Mouse (Mus musculus) bone marrow macrophage, adult 2 months (primary cell): ENCODE measurements around the gene Rhebl1. TPM values are rescaled to one million over a fixed set of nuclear protein-coding genes. Genes with fewer than 3 reads are reported as not detected.

Experiments used
- H3K27ac ChIP-seq: 2 replicates; pipeline ENCODE4 v1.5.1; 2012; ENCODE audit warnings: low read depth, low read length; ENCODE audit not compliant: insufficient read depth
- H3K4me1 ChIP-seq: 2 replicates; pipeline ENCODE4 v1.6.1; 2012; ENCODE audit warnings: low read length; ENCODE audit not compliant: control insufficient read depth, insufficient read depth
- H3K4me3 ChIP-seq: 2 replicates; pipeline ENCODE4 v1.5.1; 2012; ENCODE audit warnings: mild to moderate bottlenecking, low read length, moderate library complexity; ENCODE audit not compliant: insufficient read depth
- CTCF ChIP-seq: IDR thresholded peaks from 2 replicates; pipeline ENCODE4 v1.5.1; 2012; ENCODE audit warnings: low read depth, mild to moderate bottlenecking, low read length, moderate library complexity
- POLR2A ChIP-seq: IDR thresholded peaks from 2 replicates; pipeline ENCODE4 v1.6.1; 2012; ENCODE audit warnings: mild to moderate bottlenecking, low read depth, low read length, borderline replicate concordance
- polyA plus RNA-seq: library from polyadenylated mRNA; stranded (reverse); fragments of >200 nt; gene quantifications from 2 replicates; pipeline ENCODE4 v1.2.4, GENCODE M21; 2012; ENCODE audit not compliant: missing spikeins, insufficient read depth, insufficient read length

Rhebl1 gene
- polyA plus RNA-seq, 1 experiment: 11.8 TPM

DNA sequence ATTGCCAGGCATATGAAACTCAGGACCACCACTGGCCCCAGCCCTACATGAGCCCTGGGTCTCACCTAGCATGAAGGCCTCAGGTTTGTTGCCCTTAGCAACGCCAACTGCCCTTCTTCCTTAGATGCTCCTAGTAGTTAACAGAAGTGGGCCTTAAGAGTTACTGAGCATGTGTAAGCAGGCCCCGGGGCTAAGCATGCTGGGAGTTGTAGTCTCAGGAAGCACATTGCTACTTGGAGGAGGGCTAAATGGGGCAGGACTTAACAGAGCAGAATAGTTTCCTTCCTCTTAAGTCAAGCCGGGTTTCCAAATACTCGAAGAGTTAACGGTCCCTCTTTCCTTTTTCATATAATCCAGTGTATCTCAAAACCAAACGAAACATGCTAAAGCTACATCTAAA is 27.0 kb downstream of the Rhebl1 start:
- TF ChIP-seq POLR2A: no peak
- TF ChIP-seq CTCF: no peak
- Histone ChIP-seq H3K4me1 (peaks cover 10% of the 10 kb centered on the region), H3K27ac (peak overlapping the region; percentile 30), H3K4me3 (peak overlapping the region; percentile 91)

DNA sequence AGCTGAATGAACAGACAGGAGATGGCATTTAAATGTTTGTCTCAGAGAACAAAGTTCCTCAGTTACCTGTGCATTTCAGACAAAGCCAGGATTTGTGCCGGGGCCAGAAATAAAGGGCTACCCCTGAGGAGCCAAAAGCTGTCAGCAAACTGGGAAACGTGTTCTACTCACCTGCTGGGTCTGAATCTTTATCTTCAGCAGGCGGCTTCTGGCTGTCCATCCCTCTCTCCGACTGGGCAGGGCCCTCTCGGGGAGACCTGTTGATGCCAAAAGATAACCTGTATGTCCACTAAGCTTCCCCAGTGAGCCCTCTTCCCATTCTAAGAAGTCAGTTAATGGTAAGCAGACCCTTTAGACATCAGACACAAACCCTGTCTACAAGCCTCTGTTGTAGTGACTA is 27.8 kb downstream of the Rhebl1 start:
- Histone ChIP-seq H3K4me3 (no peak overlapping the region), H3K27ac (no peak overlapping the region), H3K4me1 (peaks cover 10% of the 10 kb centered on the region)
- no peak for TF ChIP-seq POLR2A
- no peak for TF ChIP-seq CTCF

DNA sequence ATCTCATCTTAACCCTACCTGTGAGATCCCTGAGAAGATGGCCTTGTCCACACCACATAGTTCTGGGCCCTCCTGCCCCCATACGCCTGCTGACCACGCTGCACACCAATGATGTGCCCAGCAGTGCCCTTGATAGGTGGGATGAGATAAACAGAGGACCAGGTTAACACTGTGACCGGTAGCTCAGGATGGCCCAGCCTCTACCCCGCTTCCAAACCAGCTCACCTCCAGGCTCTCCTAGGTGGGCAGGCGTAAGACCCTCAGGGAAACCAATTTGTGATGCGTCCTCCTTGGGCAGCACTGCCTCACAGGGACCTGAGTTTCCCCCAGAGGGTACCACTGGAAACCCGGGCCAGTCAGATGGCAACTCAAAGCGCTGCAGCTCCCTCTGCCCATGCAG is 28.6 kb downstream of the Rhebl1 start:
- H3K4me1 ChIP-seq: peaks cover 10% of the 10 kb centered on the region
- no peak overlapping the region for H3K27ac ChIP-seq
- no peak for TF ChIP-seq POLR2A
- no peak for TF ChIP-seq CTCF
- no peak overlapping the region for H3K4me3 ChIP-seq

DNA sequence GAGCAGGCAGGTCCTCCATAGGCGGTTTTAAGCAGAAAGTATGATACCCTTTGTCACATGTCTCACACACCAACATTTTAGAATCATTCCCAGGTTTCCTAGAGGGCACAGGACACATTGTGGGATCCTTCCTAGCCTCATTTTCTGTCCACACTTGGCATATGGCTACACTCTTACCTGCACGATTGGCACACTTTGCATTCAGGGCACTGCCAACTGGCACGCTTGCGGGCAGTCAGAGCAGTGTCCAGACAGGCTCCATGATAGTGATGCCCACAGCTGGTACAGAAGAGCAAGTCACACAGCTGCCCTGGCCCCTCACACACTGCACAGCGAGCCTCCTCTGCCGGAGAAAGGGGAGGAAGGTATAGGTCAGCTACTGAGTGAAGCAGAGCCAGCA is 29.4 kb downstream of the Rhebl1 start:
- Histone ChIP-seq H3K4me3 (no peak overlapping the region), H3K4me1 (peaks cover 10% of the 10 kb centered on the region), H3K27ac (no peak overlapping the region)
- TF ChIP-seq CTCF: no peak
- TF ChIP-seq POLR2A: no peak

DNA sequence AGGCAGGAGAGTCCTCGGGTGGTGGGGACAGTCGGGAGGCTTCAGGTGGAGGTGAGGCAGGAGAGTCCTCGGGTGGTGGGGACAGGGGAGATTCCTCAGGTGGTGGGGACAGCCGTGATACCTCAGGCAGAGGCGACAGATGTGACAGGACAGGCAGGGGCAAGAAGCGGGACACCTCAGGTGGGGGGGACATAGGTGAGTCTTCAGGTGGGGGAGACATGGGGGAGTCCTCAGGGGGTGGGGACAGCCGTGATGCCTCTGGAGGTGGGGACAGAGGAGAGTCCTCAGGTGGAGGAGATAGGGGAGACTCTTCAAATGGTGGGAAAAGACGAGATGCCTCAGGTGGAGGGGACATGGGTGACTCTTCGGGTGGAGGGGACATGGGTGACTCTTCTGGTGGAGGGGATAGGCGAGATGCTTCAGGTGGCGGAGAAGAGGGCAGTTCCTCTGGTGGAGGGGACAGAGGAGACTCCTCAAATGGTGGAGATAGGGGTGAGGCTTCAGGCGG is 30.8 kb downstream of the Rhebl1 start:
- no peak for TF ChIP-seq POLR2A
- no peak for TF ChIP-seq CTCF
- Histone ChIP-seq H3K4me1 (peaks cover 6% of the 10 kb centered on the region), H3K27ac (no peak overlapping the region), H3K4me3 (no peak overlapping the region)

DNA sequence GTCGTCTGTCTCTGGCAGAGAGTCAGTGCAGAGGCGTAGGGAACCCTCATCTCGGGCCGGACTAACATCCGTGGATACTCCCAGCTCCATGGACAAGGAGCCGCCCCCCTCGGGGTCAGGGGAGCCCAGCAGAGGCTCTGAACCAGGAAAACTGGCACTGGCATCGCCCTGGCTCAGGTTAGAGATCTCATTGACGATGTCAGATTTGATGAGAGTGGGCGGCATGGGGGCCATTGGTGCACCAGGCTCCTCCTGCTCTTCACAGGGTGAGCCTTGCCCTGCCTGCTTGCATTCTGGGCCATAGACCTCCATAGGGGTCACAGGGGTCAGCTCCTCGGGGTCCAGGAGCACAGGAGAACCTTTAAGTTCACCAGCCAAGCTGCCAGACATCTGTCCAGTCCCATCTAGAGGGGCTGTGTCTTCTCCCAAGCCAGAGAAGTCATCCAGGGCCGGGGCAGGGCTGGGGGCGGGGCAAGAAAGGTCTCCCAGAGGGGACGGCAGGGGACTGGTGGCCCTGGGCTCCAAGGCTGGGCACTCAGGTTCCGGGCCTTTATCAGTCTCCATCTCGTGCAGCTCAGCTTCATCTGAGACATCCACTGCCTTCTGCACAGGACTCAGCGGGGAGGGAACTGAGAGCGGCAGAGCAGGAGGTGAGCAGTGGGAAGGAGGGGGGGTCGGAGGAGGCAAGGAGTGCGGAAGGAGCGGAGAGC is 32.5 kb downstream of the Rhebl1 start:
- H3K4me1 ChIP-seq: no peaks in the 10 kb centered on the region
- H3K27ac ChIP-seq: no peak overlapping the region
- TF ChIP-seq CTCF (no peak), POLR2A (no peak)
- H3K4me3 ChIP-seq: no peak overlapping the region

DNA sequence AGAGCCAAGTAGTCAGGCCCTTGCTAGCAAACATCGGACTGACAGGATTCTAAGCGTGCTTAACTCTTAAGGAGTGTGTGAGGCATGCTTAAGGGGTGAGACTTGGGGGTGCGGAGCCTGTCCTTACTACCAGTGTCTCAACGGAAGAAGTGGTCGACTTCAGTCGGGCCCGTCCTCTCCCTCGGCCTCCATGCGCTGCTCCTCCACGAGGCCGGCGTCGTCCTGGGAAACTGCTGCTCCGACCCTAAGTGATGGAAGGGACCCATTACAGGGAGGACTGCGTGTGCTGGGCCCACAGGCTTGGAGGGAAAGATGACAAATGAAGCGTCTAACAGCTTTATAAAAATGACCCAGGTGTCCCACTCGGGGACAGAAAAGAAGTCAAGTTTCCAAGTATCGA is 33.4 kb downstream of the Rhebl1 start:
- Histone ChIP-seq H3K4me1 (no peaks in the 10 kb centered on the region), H3K27ac (no peak overlapping the region), H3K4me3 (no peak overlapping the region)
- TF ChIP-seq CTCF (no peak), POLR2A (no peak)

DNA sequence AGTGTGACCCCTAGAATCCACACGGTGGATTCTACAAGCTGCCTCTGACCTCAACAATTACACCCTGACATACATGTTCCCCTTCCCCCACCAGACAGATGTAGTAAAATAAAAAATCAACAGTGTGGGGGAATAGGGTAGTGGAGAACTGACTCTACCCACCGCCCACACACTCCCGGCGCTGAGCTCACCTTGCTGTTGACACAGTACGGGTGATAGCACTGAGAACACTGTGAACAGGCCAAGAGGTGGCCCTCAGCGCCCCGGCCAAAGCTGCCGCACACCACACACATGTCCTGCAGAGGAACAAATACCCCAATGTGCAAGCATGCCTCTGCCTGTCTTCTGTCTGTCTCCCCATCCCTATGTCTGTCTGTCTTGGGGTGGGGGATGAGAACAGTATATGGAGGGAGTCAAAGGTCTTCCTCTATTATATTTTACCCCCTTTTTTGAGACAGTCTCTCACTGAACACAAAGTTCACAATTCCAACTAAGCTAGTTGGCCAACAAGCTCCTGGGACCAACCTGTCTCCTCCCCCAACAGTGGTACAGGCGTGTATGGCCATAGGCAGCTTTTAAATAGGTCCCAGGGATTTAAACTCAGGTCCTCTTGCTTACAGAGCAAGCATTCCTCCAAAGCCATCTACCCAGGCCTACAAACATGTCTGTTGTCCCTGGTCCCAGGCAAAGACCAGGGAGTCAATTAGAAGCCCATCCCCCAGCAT is 34.9 kb downstream of the Rhebl1 start:
- H3K4me1 ChIP-seq: no peaks in the 10 kb centered on the region
- no peak overlapping the region for H3K4me3 ChIP-seq
- TF ChIP-seq CTCF: no peak
- no peak overlapping the region for H3K27ac ChIP-seq

DNA sequence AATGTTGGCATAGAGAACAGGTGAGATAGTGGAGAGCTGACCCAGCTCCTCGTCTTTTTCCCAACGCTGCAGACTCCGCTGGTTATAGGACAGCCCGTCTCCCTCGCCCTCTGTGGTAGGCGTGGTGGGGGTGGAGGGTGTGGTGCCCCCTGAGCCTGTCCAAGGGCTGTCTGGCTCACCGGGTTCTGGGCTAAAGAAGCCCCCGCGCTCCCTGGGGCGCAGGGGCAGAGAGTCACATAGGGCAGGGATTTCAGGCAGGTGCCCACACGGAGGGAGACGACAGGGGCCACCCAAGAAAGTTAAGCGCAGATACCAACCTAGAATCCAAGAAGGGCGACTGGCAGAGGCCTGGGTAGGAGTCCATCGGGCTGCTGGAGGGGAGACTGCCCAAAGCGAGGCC is 40.1 kb downstream of the Rhebl1 start:
- no peak overlapping the region for H3K4me3 ChIP-seq
- no peak for TF ChIP-seq CTCF
- no peak for TF ChIP-seq POLR2A
- no peaks in the 10 kb centered on the region for H3K4me1 ChIP-seq
- no peak overlapping the region for H3K27ac ChIP-seq
